Mouse (Mus musculus) bone marrow macrophage, adult 2 months (primary cell): Measurements from ENCODE around the gene Gm4969.

ENCODE experiments used
- CTCF ChIP-seq: IDR thresholded peaks from 2 replicates; pipeline ENCODE4 v1.5.1; 2012; ENCODE audit warnings: low read depth, mild to moderate bottlenecking, low read length, moderate library complexity
- POLR2A ChIP-seq: IDR thresholded peaks from 2 replicates; pipeline ENCODE4 v1.6.1; 2012; ENCODE audit warnings: mild to moderate bottlenecking, low read depth, low read length, borderline replicate concordance

DNA sequence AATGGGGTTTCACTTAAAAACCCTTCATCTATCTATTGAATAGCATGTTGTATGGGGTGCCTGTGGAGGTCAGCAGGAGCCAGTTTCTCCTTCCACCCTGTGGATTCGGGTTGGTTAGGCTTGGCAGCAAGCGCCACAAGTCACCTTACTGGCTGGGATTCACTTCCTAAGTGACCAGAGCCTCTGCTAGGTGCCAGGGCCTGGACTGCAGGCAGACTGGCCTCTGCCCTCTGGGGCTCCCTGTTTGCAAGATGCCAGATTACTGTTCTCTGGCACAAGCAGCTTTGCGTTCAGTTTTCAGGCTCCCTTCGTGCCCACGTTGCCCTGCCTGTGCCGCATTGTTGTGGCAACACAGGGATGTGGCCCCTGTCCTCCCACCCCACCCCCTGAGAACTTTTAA, 6.5 kb upstream of the Gm4969 start:
- TF ChIP-seq CTCF: no peak
- TF ChIP-seq POLR2A: no peak
